Mouse (Mus musculus) midbrain, embryonic 16.5 days (tissue): ENCODE measurements around the gene Cd4. TPM values are rescaled to one million over a fixed set of nuclear protein-coding genes. Genes with fewer than 3 reads are reported as not detected.

Experiments used
- ATAC-seq: fragments of 200-750 bp; cut with Nextera tagmentation; 2 replicates; pipeline ENCODE4 v1.8.0; 2017; ENCODE audit warnings: moderate TSS enrichment
- H3K27ac ChIP-seq: fragments of 300-500 bp; sonication (generic); 2 replicates; pipeline ENCODE4 v1.5.1; 2014; ENCODE audit warnings: mild to moderate bottlenecking, low read length, mixed read lengths
- H3K27me3 ChIP-seq: fragments of 300-500 bp; sonication (generic); 2 replicates; pipeline ENCODE4 v1.6.1; 2014; ENCODE audit warnings: low read depth, low read length, mixed read lengths; ENCODE audit not compliant: control insufficient read depth, insufficient read depth
- H3K36me3 ChIP-seq: fragments of 300-500 bp; sonication (generic); 2 replicates; pipeline ENCODE4 v1.6.1; 2014; ENCODE audit warnings: mild to moderate bottlenecking, low read length, moderate library complexity, mixed read lengths; ENCODE audit not compliant: control insufficient read depth, insufficient read depth
- H3K4me1 ChIP-seq: fragments of 300-500 bp; sonication (generic); 2 replicates; pipeline ENCODE4 v1.6.1; 2014; ENCODE audit warnings: mild to moderate bottlenecking, low read length, mixed read lengths; ENCODE audit not compliant: control insufficient read depth, insufficient read depth
- H3K4me2 ChIP-seq: fragments of 300-500 bp; sonication (generic); 2 replicates; pipeline ENCODE4 v1.6.1; 2014; ENCODE audit warnings: mild to moderate bottlenecking, low read length, mixed read lengths
- H3K4me3 ChIP-seq: fragments of 300-500 bp; sonication (generic); 2 replicates; pipeline ENCODE4 v1.5.1; 2014; ENCODE audit warnings: low read depth, mild to moderate bottlenecking, low read length, moderate library complexity, mixed read lengths
- H3K9ac ChIP-seq: fragments of 300-500 bp; sonication (generic); 2 replicates; pipeline ENCODE4 v1.6.1; 2014; ENCODE audit warnings: low read depth, low read length, mixed read lengths
- H3K9me3 ChIP-seq: fragments of 300-500 bp; sonication (generic); replicated peaks from 2 replicates; pipeline ENCODE4 v1.6.1; 2014; ENCODE audit warnings: mild to moderate bottlenecking, low read length, mixed read lengths; ENCODE audit not compliant: control insufficient read depth, poor library complexity, severe bottlenecking
- WGBS: fragments of 180-500 bp; shearing (Covaris S2); extraction: QIAGEN DNeasy Blood & Tissue Kit; methylation state at CpG from one replicate; pipeline ENCODE4 v1.1.7; 2014; 5-methylcytosine and 5-hydroxymethylcytosine counted together
- polyA plus RNA-seq: library from polyadenylated mRNA; unstranded; fragments of >200 nt; fragmentation: Nextera tagmentation; extraction: Ambion mirVana; gene quantifications from 2 replicates; pipeline ENCODE4 v1.2.1, GENCODE M21; 2015

Cd4 gene
- polyA plus RNA-seq, 1 experiment from 2014 or later, result 0.11 TPM

DNA sequence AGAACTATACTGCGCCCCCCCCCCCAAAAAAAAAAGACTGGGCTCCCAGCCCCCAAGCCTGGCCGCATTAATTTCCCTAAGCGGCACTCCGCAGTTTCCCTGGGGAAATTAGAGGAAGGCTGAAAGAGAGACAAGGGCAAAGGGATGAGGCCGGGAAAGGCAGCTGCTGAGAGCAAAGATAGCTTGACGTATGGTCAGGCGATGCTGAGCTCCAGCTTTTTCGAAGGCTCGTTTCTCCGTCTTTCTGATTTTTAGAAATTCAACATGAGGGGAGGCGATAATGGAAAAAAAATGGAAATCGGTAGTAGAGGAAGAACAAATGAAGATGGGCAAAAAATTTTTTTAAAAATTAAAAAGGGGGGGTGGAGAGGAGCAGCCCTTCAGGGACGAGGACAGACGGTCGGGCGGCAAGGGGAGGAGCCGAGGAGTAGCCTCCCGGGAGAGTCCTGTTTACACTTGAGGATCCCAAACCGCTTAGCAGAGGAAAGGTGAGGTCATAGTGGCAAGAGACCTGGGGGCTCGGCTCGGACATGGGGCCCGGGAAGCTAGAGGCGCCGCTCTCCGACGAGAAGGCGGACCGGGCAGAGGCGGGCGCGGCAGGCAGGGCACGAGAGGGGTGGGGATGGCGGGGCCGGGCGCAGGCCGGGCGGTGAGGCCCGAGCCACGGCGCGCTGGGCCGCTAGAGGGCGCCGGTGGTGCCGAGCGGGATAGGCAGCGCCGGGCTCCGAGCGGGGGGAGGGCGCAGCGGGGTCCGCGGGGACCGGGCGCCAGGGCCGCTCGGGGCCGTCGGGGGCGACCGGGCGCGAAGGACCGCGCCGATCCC is 28.9 kb upstream of the Cd4 start:
- peaks cover 14% of the 10 kb centered on the region for H3K36me3 ChIP-seq
- peak; percentile 54 for ATAC-seq
- H3K9me3 ChIP-seq, result no peaks in the 10 kb centered on the region
- peak overlapping the region; percentile 93 for H3K4me3 ChIP-seq
- peak overlapping the region; percentile 100 for H3K27ac ChIP-seq
- WGBS, result under 1% methylated on average over 49 of the region's 67 CpGs
- H3K9ac ChIP-seq, result peak overlapping the region; percentile 100
- peaks cover 50% of the 10 kb centered on the region for H3K4me1 ChIP-seq
- peak overlapping the region; percentile 99 for H3K4me2 ChIP-seq
- no peaks in the 10 kb centered on the region for H3K27me3 ChIP-seq

DNA sequence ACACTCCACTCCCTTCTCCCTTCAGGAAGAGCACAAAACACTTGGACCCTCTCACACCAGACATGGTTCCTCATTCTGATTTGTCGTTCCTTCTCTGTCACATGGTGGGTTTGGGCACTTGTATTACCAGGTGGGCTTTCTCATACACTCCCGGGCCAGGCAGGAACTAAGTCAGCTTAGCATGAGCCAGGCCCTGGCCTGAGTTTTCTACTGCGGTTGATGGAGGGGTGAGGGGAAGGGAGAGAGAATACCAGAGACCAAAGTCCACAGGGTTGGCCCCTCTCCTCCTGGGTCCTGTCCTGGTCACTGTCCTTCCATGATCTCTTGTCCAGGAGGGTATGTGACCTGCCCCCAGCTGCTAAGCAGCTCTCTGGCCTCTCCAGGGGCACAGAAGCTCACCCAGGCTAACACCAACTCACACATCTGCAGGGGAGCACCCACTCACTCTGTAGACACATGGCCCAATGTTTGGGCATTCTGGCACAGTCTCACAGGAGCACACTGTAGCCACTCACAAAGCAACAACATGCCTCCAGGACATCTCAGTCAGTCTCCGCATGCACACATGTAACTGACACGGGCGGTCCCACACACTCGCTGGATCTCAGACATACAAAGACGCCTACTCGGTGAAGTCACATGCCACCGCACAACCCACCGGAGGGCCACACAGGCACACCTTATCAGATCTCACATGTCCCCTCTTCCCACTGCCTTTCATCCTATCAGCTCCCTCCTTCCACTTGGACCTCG is 28.1 kb upstream of the Cd4 start:
- Histone ChIP-seq H3K27ac (peak overlapping the region; percentile 100), H3K4me3 (peak overlapping the region; percentile 93), H3K9ac (peak overlapping the region; percentile 100), H3K4me1 (peaks cover 44% of the 10 kb centered on the region), H3K4me2 (peak overlapping the region; percentile 99), H3K36me3 (peaks cover 14% of the 10 kb centered on the region), H3K27me3 (no peaks in the 10 kb centered on the region), H3K9me3 (no peaks in the 10 kb centered on the region)
- ATAC-seq, result no peak
- WGBS, result under 1% methylated on average over 12 of the region's 12 CpGs

DNA sequence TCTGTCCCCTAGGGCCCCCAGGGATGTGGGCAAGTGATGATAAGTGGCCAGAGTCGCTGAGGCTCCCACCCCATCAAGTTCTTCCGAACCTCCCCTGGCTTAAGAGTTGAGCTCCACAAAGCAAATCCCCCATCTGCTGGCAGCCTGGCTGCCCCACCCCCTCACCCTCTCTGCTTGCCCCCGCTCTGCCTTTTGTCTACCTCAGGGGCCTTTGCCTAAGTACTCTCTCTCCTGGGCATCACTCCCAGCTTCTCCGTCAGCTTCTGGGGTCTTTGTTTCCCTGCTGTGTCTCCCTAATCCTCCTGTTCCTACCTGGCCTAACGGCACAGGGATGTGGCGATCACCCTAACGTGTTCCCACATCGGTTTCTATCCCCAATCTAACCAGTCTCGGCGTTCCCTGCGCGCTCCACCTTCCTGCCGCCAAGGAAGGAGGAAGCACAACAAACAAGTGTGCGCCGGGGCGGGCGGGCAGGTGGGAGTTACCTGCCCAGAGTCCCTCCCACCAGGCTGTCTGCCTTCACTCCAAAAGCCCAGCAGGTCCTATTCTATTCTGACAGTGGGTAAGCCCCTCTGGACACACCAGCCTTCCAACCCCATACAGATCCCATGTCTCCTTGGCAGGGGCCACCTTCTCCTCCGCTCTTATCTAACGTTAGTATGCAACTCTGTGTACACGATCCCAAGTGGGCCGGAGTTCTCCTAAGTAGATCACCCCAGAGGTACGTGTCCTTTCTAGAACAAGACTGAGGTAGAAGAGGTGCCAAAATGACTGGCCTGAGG is 27.3 kb upstream of the Cd4 start:
- no peak for ATAC-seq
- Histone ChIP-seq H3K4me3 (peak overlapping the region; percentile 93), H3K4me1 (peaks cover 37% of the 10 kb centered on the region)

DNA sequence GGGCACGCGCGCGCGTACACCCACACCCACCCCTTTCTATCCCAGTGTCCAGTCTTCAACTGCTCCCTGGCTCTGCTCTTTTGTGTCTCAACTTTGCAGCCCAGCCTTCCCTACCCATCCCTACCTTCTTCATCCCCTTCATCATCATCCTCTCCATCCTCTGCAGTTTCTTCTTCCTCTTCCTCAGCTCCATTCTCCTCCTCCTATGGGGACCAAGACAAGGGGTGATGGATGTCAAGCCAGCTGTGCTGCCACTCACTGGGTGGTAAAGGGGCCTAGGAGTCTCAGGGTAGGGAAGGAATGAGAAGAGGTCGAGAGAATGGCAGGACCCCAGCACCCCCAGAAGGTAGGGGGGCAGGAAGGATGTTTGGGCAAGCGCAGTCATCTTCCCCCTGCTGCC is 26.5 kb upstream of the Cd4 start:
- peaks cover 40% of the 10 kb centered on the region for H3K4me1 ChIP-seq

More for the DNA sequence above, 27.3 kb upstream of the Cd4 start:
- peak overlapping the region; percentile 100 for H3K9ac ChIP-seq
- peak overlapping the region; percentile 99 for H3K4me2 ChIP-seq
- H3K36me3 ChIP-seq, result peaks cover 14% of the 10 kb centered on the region
- H3K9me3 ChIP-seq, result no peaks in the 10 kb centered on the region
- H3K27me3 ChIP-seq, result no peaks in the 10 kb centered on the region
- H3K27ac ChIP-seq, result peak overlapping the region; percentile 100
- WGBS, result 4% methylated on average over 22 of the region's 22 CpGs

DNA sequence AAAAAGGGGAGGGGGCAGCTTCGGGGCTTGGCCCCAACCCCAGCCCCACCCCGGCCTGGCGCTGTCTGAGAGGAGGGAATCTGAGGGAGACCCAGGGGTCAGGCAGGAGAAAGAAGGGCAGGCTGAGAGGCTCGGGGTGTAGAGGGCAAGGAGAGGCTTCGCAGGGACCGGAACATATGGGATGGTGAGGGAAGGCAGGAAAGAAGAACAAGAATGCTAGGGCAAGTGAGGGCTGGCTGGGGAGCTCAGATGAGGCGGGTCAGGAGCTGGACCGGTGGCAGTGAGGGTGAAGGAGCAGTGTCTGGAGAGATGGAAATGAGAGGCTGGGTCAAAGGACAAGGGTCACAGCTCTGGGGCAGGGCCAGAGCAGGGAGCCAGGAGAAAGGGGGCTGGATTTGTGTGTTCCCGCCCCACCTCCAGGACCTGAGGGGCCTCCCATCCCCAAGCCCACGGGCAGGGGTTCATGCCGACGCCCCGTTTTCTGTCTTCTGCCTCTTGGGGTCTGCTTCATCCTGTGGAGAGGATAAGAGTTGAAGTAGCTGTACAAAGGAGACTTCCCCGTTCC is 25.8 kb upstream of the Cd4 start:
- peak overlapping the region; percentile 100 for H3K27ac ChIP-seq
- peak overlapping the region; percentile 99; the same call in 1 of the 2 replicates for H3K4me2 ChIP-seq
- peaks cover 14% of the 10 kb centered on the region for H3K36me3 ChIP-seq
- H3K9ac ChIP-seq, result peak overlapping the region; percentile 100; the same call in 1 of the 2 replicates
- WGBS, result 52% methylated on average over 14 of the region's 14 CpGs
- 0 out of 2 replicates have a peak overlapping the region, but pooled peaks have one; percentile 93 for H3K4me3 ChIP-seq
- peaks cover 36% of the 10 kb centered on the region for H3K4me1 ChIP-seq
- no peak for ATAC-seq
- H3K27me3 ChIP-seq, result no peaks in the 10 kb centered on the region
- no peaks in the 10 kb centered on the region for H3K9me3 ChIP-seq

More for the DNA sequence above, 26.5 kb upstream of the Cd4 start:
- peaks cover 14% of the 10 kb centered on the region for H3K36me3 ChIP-seq
- peak overlapping the region; percentile 100 for H3K27ac ChIP-seq
- H3K9me3 ChIP-seq, result no peaks in the 10 kb centered on the region
- H3K4me3 ChIP-seq, result peak overlapping the region; percentile 93
- no peak for ATAC-seq
- 84% methylated on average over 7 of the region's 7 CpGs for WGBS
- peak overlapping the region; percentile 100 for H3K9ac ChIP-seq
- no peaks in the 10 kb centered on the region for H3K27me3 ChIP-seq
- peak overlapping the region; percentile 99 for H3K4me2 ChIP-seq

DNA sequence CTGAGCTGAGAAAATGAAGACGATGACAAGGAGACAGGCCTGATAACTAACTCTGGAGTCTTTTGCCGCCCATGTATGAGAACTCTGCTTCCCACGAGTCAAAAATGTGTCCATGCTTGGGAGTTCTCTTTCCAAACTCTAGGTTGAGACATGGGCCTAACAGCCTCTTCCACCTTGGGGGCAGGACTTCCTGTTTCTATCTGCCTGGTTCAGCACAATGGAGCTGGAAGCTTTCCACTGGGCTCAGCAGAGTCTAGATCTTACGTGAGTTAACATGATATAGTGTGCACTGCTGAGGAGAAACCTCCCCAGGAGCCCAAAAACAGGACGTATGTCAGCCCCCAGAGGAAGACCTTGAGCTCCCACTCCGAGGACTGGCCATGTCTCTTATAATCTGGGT is 25.2 kb upstream of the Cd4 start:
- H3K36me3 ChIP-seq, result peaks cover 14% of the 10 kb centered on the region
- H3K9me3 ChIP-seq, result no peaks in the 10 kb centered on the region
- 63% methylated on average over 6 of the region's 6 CpGs for WGBS
- H3K9ac ChIP-seq, result no peak overlapping the region
- peaks cover 31% of the 10 kb centered on the region for H3K4me1 ChIP-seq
- no peak overlapping the region for H3K4me2 ChIP-seq
- no peak for ATAC-seq
- H3K4me3 ChIP-seq, result no peak overlapping the region
- H3K27ac ChIP-seq, result peak overlapping the region; percentile 100; the same call in 1 of the 2 replicates
- H3K27me3 ChIP-seq, result no peaks in the 10 kb centered on the region

DNA sequence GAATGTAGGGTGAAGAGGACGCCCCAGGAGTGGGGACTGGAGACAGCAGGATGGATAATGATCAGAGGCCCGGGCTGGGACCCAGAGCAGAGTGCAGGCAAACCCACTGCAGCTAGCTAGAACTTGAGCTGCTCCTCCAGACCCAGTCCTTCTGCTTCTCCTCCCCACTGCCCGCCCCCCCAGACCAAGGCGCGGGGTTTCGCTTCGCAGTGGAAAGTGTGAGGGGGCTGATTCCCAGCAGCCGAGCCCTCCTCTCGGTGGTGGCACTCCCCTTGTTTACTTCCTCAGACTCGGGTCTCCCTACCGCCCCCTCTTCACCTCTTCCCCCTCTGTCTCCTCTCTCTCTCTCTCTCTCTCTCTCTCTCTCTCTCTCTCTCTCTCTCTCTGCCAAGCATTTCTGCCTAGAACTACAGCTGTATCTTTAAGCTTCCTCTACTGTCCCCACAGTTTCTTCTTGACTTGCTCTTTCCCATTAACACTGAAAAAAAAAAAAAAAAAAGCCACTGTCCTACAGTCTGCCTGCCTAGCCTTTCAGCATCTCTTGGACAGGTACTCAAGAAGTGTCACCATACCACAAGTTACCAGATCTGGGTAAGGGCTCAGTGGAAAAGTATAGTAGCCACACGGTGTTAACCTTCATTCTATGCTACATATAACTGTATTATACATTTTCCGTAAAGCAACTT is 23.7 kb upstream of the Cd4 start, which contains the start of gene Lag3:
Gene Lag3 (minus strand): TSS at position 173 of the 686 bp plus-strand sequence.
- ATAC-seq, result no peak
- Histone ChIP-seq H3K27me3 (no peaks in the 10 kb centered on the region), H3K4me1 (peaks cover 31% of the 10 kb centered on the region), H3K9ac (no peak within 1 kb of the TSS), H3K4me2 (no peak within 1 kb of the TSS), H3K4me3 (no peak within 1 kb of the TSS), H3K9me3 (no peaks in the 10 kb centered on the region), H3K27ac (no peak within 1 kb of the TSS), H3K36me3 (peaks cover 14% of the 10 kb centered on the region)
- 23% methylated on average over 12 of the region's 13 CpGs for WGBS

DNA sequence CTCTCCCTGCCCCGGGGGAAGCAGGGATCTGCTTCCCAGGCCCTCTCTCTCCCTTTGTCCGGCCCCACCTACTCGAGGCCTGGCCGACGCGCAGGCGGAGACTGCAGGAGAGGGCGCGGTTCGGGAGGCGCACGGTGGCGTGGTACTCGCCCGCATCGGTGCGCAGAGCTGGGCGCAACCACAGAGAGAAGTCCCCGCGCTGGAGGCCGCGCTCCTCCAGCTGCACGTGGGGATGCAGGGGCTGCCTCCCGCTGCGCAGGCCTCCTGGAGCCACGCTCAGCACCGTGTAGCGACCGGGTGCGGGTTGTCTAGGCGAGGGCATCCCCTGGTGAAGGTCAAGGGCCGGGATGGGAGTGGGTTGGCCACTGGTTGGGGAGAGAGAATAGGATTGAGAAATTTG is 22.0 kb upstream of the Cd4 start:
- H3K27me3 ChIP-seq, result no peaks in the 10 kb centered on the region
- H3K27ac ChIP-seq, result no peak overlapping the region
- H3K36me3 ChIP-seq, result peaks cover 14% of the 10 kb centered on the region
- peaks cover 29% of the 10 kb centered on the region for H3K4me1 ChIP-seq
- WGBS, result 2% methylated on average over 31 of the region's 32 CpGs
- no peaks in the 10 kb centered on the region for H3K9me3 ChIP-seq
- H3K9ac ChIP-seq, result peak overlapping the region; percentile 64
- H3K4me3 ChIP-seq, result no peak overlapping the region
- ATAC-seq, result peak; percentile 18
- H3K4me2 ChIP-seq, result peak overlapping the region; percentile 43
